Mouse (Mus musculus): ENCODE measurements at regions not wholly inside any gene's neighbourhood (a gene's known extent, or its start where the extent isn't known, plus 50 kb on each side); places are given as distances from the start of the nearest gene placed in this dataset.
A peak's percentile ranks its signal among the peaks of the same experiment; 100 is the strongest.

DNA sequence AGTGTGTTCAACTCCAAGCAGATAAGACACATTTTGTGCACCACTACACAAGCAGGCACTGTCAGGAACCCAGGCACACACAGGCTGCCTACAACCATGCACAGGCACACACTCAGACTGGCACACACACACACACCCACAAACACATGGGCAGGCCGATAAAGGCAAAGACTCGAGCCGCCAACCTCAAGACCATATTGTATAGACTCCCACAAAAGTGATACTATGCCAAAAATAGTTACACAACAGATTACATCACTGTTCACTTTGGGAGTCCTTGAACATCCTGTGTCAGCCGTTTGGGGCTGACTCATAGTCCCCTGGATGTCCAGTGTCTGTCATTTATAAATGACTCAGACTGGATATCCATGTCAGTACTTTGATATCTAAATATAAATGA lies 308.6 kb upstream of the Hs6st1 start:
- no peak for DNase-seq (ENCODE audit: low spot score, missing footprints)
- Histone ChIP-seq H3K36me3 (ENCODE audit: control insufficient read depth, insufficient read depth, low read length) (no peaks in the 10 kb centered on the region), H3K9me3 (ENCODE audit: control insufficient read depth, low read length) (no peaks in the 10 kb centered on the region), H3K27me3 (ENCODE audit: control insufficient read depth, insufficient read depth, low read length) (no peaks in the 10 kb centered on the region), H3K27ac (ENCODE audit: low read depth, low read length) (no peak overlapping the region), H3K4me2 (no peak overlapping the region), H3K4me1 (ENCODE audit: control insufficient read depth, insufficient read depth, low read length) (no peaks in the 10 kb centered on the region), H3K9ac (ENCODE audit: low read length) (no peak overlapping the region), H3K4me3 (ENCODE audit: low read depth, low read length) (no peak overlapping the region)
- WGBS, result 95% methylated on average over 4 of the region's 4 CpGs
- no peak for ATAC-seq (ENCODE audit: low FRiP score)

- no peak overlapping the region for H3K27ac ChIP-seq (ENCODE audit: low read depth, low read length)
- peak; percentile 14 for DNase-seq (ENCODE audit: low spot score, missing footprints)
- H3K27me3 ChIP-seq (ENCODE audit: control insufficient read depth, insufficient read depth, low read length), result no peaks in the 10 kb centered on the region
- ATAC-seq (ENCODE audit: low FRiP score), result peak; percentile 33; the same call in 1 of the 2 replicates
- H3K4me2 ChIP-seq, result no peak overlapping the region
- no peaks in the 10 kb centered on the region for H3K9me3 ChIP-seq (ENCODE audit: control insufficient read depth, low read length)
- no peak overlapping the region for H3K9ac ChIP-seq (ENCODE audit: low read length)
- no peak overlapping the region for H3K4me3 ChIP-seq (ENCODE audit: low read depth, low read length)
- H3K4me1 ChIP-seq (ENCODE audit: control insufficient read depth, insufficient read depth, low read length), result no peaks in the 10 kb centered on the region
- 91% methylated on average over 9 of the region's 9 CpGs for WGBS
- no peaks in the 10 kb centered on the region for H3K36me3 ChIP-seq (ENCODE audit: control insufficient read depth, insufficient read depth, low read length)
Measured at GRCm38 (mm10) chr1:35763051-35763450, 305.1 kb upstream of the Hs6st1 start.

DNA sequence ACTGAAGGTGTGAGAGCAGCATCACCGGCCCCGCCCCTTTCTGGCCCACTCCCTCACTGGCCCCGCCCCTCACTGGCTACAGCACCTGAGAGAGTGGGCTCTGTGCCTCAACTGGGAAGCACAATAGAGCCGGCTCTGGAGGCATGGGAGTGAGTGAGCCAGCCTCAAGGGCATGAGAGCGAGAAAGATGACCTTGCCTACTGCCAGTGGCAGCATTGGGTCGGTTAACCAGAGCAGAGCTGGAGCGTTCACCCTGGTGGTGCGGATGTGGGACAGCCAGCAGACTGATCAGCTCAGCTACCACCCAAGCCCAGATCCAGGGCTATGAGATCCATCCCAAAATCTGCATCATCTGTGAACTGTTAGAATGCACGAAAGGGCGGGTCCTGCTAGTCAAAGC lies 304.7 kb upstream of the Hs6st1 start:
- Histone ChIP-seq H3K9me3 (ENCODE audit: control insufficient read depth, low read length) (no peaks in the 10 kb centered on the region), H3K4me1 (ENCODE audit: control insufficient read depth, insufficient read depth, low read length) (no peaks in the 10 kb centered on the region), H3K4me2 (no peak overlapping the region), H3K9ac (ENCODE audit: low read length) (no peak overlapping the region), H3K36me3 (ENCODE audit: control insufficient read depth, insufficient read depth, low read length) (no peaks in the 10 kb centered on the region), H3K4me3 (ENCODE audit: low read depth, low read length) (no peak overlapping the region), H3K27ac (ENCODE audit: low read depth, low read length) (no peak overlapping the region), H3K27me3 (ENCODE audit: control insufficient read depth, insufficient read depth, low read length) (no peaks in the 10 kb centered on the region)
- ATAC-seq (ENCODE audit: low FRiP score) (no peak), DNase-seq (ENCODE audit: low spot score, missing footprints) (no peak)
- 83% methylated on average over 10 of the region's 10 CpGs for WGBS

- H3K36me3 ChIP-seq (ENCODE audit: control insufficient read depth, insufficient read depth, low read length), result no peaks in the 10 kb centered on the region
- no peak overlapping the region for H3K9ac ChIP-seq (ENCODE audit: low read length)
- WGBS, result 70% methylated on average over 1 of the region's 1 CpGs
- no peaks in the 10 kb centered on the region for H3K4me1 ChIP-seq (ENCODE audit: control insufficient read depth, insufficient read depth, low read length)
- peak; percentile 62 for DNase-seq (ENCODE audit: low spot score, missing footprints)
- H3K9me3 ChIP-seq (ENCODE audit: control insufficient read depth, low read length), result no peaks in the 10 kb centered on the region
- H3K4me2 ChIP-seq, result no peak overlapping the region
- H3K4me3 ChIP-seq (ENCODE audit: low read depth, low read length), result no peak overlapping the region
- no peaks in the 10 kb centered on the region for H3K27me3 ChIP-seq (ENCODE audit: control insufficient read depth, insufficient read depth, low read length)
- no peak for ATAC-seq (ENCODE audit: low FRiP score)
- H3K27ac ChIP-seq (ENCODE audit: low read depth, low read length), result no peak overlapping the region
Measured at GRCm38 (mm10) chr1:35764068-35764467, 304.1 kb upstream of the Hs6st1 start.

DNA sequence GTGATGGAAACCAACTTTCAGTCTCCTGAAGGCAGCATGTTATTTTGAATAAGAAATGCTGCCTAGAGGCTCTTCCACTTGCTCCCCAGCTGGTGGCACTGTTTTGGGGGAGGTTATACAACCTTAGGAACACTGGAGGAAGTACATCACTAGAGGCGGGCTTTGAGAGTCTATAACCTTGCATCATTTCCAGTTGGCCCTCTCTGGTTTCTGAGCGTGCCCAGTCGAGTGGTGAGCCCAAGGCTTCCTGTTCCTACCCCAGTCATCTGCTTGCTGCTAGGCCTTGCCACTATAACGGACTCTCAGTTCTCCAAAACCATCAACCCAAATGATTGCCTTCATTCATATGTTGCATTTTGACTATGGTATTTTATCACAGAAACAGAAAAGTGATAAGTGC lies 302.5 kb upstream of the Hs6st1 start:
- Histone ChIP-seq H3K9me3 (ENCODE audit: control insufficient read depth, low read length) (no peaks in the 10 kb centered on the region), H3K9ac (ENCODE audit: low read length) (no peak overlapping the region), H3K27ac (ENCODE audit: low read depth, low read length) (no peak overlapping the region), H3K36me3 (ENCODE audit: control insufficient read depth, insufficient read depth, low read length) (no peaks in the 10 kb centered on the region), H3K27me3 (ENCODE audit: control insufficient read depth, insufficient read depth, low read length) (no peaks in the 10 kb centered on the region), H3K4me2 (no peak overlapping the region), H3K4me1 (ENCODE audit: control insufficient read depth, insufficient read depth, low read length) (no peaks in the 10 kb centered on the region), H3K4me3 (ENCODE audit: low read depth, low read length) (no peak overlapping the region)
- no peak for ATAC-seq (ENCODE audit: low FRiP score)
- peak; percentile 54 for DNase-seq (ENCODE audit: low spot score, missing footprints)
- 86% methylated on average over 4 of the region's 4 CpGs for WGBS

DNA sequence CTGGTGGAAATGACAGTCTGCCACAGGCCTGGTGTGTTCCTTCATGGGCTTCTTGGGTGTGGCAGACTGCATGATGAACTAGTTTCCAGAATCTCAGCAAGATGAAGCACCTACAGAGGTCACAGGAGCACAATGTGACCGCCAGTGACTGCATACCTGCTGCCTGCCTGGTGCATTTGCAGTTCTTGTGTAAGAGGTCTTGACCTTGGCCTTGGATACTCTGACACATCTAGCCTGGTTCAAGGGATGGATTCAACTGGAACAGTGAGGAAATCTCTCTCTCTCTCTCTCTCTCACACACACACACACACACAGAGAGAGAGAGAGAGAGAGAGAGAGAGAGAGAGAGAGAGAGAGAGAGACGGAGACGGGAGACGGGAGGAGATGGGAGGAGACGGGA lies 301.9 kb upstream of the Hs6st1 start:
- Histone ChIP-seq H3K4me1 (ENCODE audit: control insufficient read depth, insufficient read depth, low read length) (no peaks in the 10 kb centered on the region), H3K9ac (ENCODE audit: low read length) (no peak overlapping the region), H3K36me3 (ENCODE audit: control insufficient read depth, insufficient read depth, low read length) (no peaks in the 10 kb centered on the region), H3K4me3 (ENCODE audit: low read depth, low read length) (no peak overlapping the region), H3K27ac (ENCODE audit: low read depth, low read length) (no peak overlapping the region), H3K27me3 (ENCODE audit: control insufficient read depth, insufficient read depth, low read length) (no peaks in the 10 kb centered on the region), H3K4me2 (no peak overlapping the region), H3K9me3 (ENCODE audit: control insufficient read depth, low read length) (no peaks in the 10 kb centered on the region)
- 91% methylated on average over 5 of the region's 5 CpGs for WGBS
- DNase-seq (ENCODE audit: low spot score, missing footprints) (peak; percentile 76), ATAC-seq (ENCODE audit: low FRiP score) (no peak)

GRCm38 (mm10) chr1:35772567-35772966 lies 295.6 kb upstream of the Hs6st1 start:
- no peaks in the 10 kb centered on the region for H3K27me3 ChIP-seq (ENCODE audit: control insufficient read depth, insufficient read depth, low read length)
- H3K9ac ChIP-seq (ENCODE audit: low read length), result no peak overlapping the region
- H3K4me2 ChIP-seq, result no peak overlapping the region
- no peaks in the 10 kb centered on the region for H3K4me1 ChIP-seq (ENCODE audit: control insufficient read depth, insufficient read depth, low read length)
- H3K36me3 ChIP-seq (ENCODE audit: control insufficient read depth, insufficient read depth, low read length), result no peaks in the 10 kb centered on the region
- ATAC-seq (ENCODE audit: low FRiP score) (no peak), DNase-seq (ENCODE audit: low spot score, missing footprints) (no peak)
- H3K4me3 ChIP-seq (ENCODE audit: low read depth, low read length), result no peak overlapping the region
- no peak overlapping the region for H3K27ac ChIP-seq (ENCODE audit: low read depth, low read length)
- H3K9me3 ChIP-seq (ENCODE audit: control insufficient read depth, low read length), result no peaks in the 10 kb centered on the region
- 85% methylated on average over 6 of the region's 6 CpGs for WGBS

DNA sequence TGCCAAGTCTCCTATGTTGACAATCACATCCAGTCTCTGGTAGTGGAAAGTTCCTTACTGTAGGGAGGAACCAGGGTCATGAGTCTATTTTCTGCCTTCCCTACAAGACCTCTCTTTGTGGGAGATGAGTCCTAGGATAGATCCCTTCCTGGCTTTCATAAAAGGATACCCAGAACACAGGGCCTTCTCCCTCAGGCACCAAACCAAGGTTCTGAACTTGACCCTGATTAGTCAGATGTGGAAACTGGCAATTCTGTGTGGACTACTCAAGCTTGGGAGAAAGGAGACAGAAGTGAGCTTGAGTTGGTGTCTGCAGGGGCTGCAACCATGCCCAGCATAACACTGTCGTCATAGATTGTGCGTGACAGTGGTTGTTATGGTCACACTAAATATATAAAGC lies 293.6 kb upstream of the Hs6st1 start:
- no peak for ATAC-seq (ENCODE audit: low FRiP score)
- no peak overlapping the region for H3K4me2 ChIP-seq
- peak; percentile 67 for DNase-seq (ENCODE audit: low spot score, missing footprints)
- H3K9ac ChIP-seq (ENCODE audit: low read length), result no peak overlapping the region
- 88% methylated on average over 2 of the region's 2 CpGs for WGBS
- no peak overlapping the region for H3K27ac ChIP-seq (ENCODE audit: low read depth, low read length)
- no peaks in the 10 kb centered on the region for H3K4me1 ChIP-seq (ENCODE audit: control insufficient read depth, insufficient read depth, low read length)
- H3K36me3 ChIP-seq (ENCODE audit: control insufficient read depth, insufficient read depth, low read length), result no peaks in the 10 kb centered on the region
- H3K4me3 ChIP-seq (ENCODE audit: low read depth, low read length), result no peak overlapping the region
- no peaks in the 10 kb centered on the region for H3K27me3 ChIP-seq (ENCODE audit: control insufficient read depth, insufficient read depth, low read length)
- H3K9me3 ChIP-seq (ENCODE audit: control insufficient read depth, low read length), result no peaks in the 10 kb centered on the region

GRCm38 (mm10) chr1:35782668-35783067 lies 285.5 kb upstream of the Hs6st1 start:
- Histone ChIP-seq H3K4me1 (ENCODE audit: control insufficient read depth, insufficient read depth, low read length) (no peaks in the 10 kb centered on the region), H3K9me3 (ENCODE audit: control insufficient read depth, low read length) (no peaks in the 10 kb centered on the region), H3K4me3 (ENCODE audit: low read depth, low read length) (no peak overlapping the region), H3K4me2 (no peak overlapping the region), H3K27ac (ENCODE audit: low read depth, low read length) (no peak overlapping the region), H3K27me3 (ENCODE audit: control insufficient read depth, insufficient read depth, low read length) (no peaks in the 10 kb centered on the region), H3K9ac (ENCODE audit: low read length) (no peak overlapping the region), H3K36me3 (ENCODE audit: control insufficient read depth, insufficient read depth, low read length) (no peaks in the 10 kb centered on the region)
- WGBS, result 81% methylated on average over 2 of the region's 2 CpGs
- DNase-seq (ENCODE audit: low spot score, missing footprints) (no peak), ATAC-seq (ENCODE audit: low FRiP score) (no peak)

DNA sequence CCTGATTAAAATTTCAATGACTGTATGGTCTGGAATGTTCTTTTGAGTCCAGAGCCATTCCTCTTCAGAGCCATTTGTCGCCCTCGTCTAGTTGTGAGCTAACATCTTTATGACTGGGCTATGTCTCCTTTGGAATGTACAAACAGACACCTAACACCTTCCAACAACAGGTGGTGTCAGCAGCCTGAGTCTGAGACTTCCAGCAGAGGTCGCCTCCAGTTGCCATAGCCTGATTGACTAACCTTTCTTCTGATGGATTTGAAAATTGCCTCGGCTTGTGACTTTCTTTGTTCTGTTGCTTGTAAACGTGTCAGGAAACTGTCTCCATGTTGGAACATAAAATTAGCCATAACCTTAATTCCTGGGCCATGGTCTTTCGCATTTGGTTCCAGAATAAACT lies 284.8 kb upstream of the Hs6st1 start:
- H3K4me2 ChIP-seq, result no peak overlapping the region
- WGBS, result 84% methylated on average over 6 of the region's 6 CpGs
- DNase-seq (ENCODE audit: low spot score, missing footprints) (no peak), ATAC-seq (ENCODE audit: low FRiP score) (no peak)
- H3K36me3 ChIP-seq (ENCODE audit: control insufficient read depth, insufficient read depth, low read length), result no peaks in the 10 kb centered on the region
- H3K27ac ChIP-seq (ENCODE audit: low read depth, low read length), result no peak overlapping the region
- H3K4me3 ChIP-seq (ENCODE audit: low read depth, low read length), result no peak overlapping the region
- H3K9ac ChIP-seq (ENCODE audit: low read length), result no peak overlapping the region
- H3K4me1 ChIP-seq (ENCODE audit: control insufficient read depth, insufficient read depth, low read length), result no peaks in the 10 kb centered on the region
- H3K9me3 ChIP-seq (ENCODE audit: control insufficient read depth, low read length), result no peaks in the 10 kb centered on the region
- H3K27me3 ChIP-seq (ENCODE audit: control insufficient read depth, insufficient read depth, low read length), result no peaks in the 10 kb centered on the region
